In genomic region chr4:28812691-28813289, GRCm38 (mm10) we compare ENCODE assay signal across 8 mouse cellular contexts. TPM values are rescaled to one million over a fixed set of nuclear protein-coding genes. Genes with fewer than 3 reads are reported as not detected.
DNase-seq lines count a peak whose midpoint lies in the region; ATAC-seq and TF ChIP-seq lines count a peak whose summit lies in the region.

TSS of gene Epha7 (plus strand) at chr4:28813131.

- H3K4me3 ChIP-seq in hindbrain, embryonic 11.5 days (ENCODE audit: low read depth, low read length) = peak within 1 kb of the TSS; percentile 81
- peak within 1 kb of the TSS; percentile 70 for H3K4me3 ChIP-seq in lung, postnatal 0 days (ENCODE audit: low read depth, low read length)

- H3K9ac ChIP-seq in hindbrain, embryonic 11.5 days (ENCODE audit: low read depth, low read length) = peak within 1 kb of the TSS; percentile 89
- H3K9ac ChIP-seq in lung, postnatal 0 days (replicated peaks; ENCODE audit: low read depth) = peak within 1 kb of the TSS; percentile 56

- peak within 1 kb of the TSS; percentile 96 for H3K27ac ChIP-seq in hindbrain, embryonic 11.5 days (ENCODE audit: low read depth, low read length)
- peak within 1 kb of the TSS; percentile 75 for H3K27ac ChIP-seq in lung, postnatal 0 days (ENCODE audit: low read length)

- H3K4me2 ChIP-seq in hindbrain, embryonic 11.5 days (replicated peaks; ENCODE audit: low read depth, low read length) = peak within 1 kb of the TSS; percentile 79
- peak within 1 kb of the TSS; percentile 97 for H3K4me2 ChIP-seq in lung, postnatal 0 days (replicated peaks; ENCODE audit: low read depth, low read length)

- H3K36me3 ChIP-seq in hindbrain, embryonic 11.5 days (ENCODE audit: control insufficient read depth, insufficient read depth, low read length) = no peaks in the 10 kb centered on the region
- H3K36me3 ChIP-seq in lung, postnatal 0 days (ENCODE audit: insufficient read depth, low read length) = no peaks in the 10 kb centered on the region

- CTCF ChIA-PET in Patski (lab: Charles Lee) = interaction anchor here (1.8 kb wide), 1 partner anchor 10 kb away, joined by 5 read pairs; no protein-coding TSS in a partner anchor

- under 1% methylated on average over 48 of the region's 48 CpGs for WGBS in hindbrain, embryonic 11.5 days
- WGBS in lung, postnatal 0 days = under 1% methylated on average over 48 of the region's 48 CpGs

- TF ChIP-seq EP300 in lung, postnatal 0 days (IDR thresholded peaks at IDR 0.05) = no peak

- POLR2A ChIA-PET in Patski (lab: Charles Lee) = no interaction called here

- no peak for TF ChIP-seq CTCF in Patski (IDR thresholded peaks at IDR 0.05)
- no peak for TF ChIP-seq CTCF in lung, postnatal 0 days (IDR thresholded peaks at IDR 0.05)

- H3K9me3 ChIP-seq in hindbrain, embryonic 11.5 days (ENCODE audit: control insufficient read depth, low read length) = no peaks in the 10 kb centered on the region
- no peaks in the 10 kb centered on the region for H3K9me3 ChIP-seq in lung, postnatal 0 days (ENCODE audit: low read length)

- H3K4me1 ChIP-seq in hindbrain, embryonic 11.5 days (replicated peaks; ENCODE audit: control insufficient read depth, insufficient read depth, low read length) = no peaks in the 10 kb centered on the region
- H3K4me1 ChIP-seq in lung, postnatal 0 days (ENCODE audit: insufficient read depth, low read depth, low read length) = no peaks in the 10 kb centered on the region

- H3K27me3 ChIP-seq in Patski = peaks cover 17% of the 10 kb centered on the region
- H3K27me3 ChIP-seq in hindbrain, embryonic 11.5 days (ENCODE audit: control insufficient read depth, insufficient read depth, low read length) = no peaks in the 10 kb centered on the region
- H3K27me3 ChIP-seq in lung, postnatal 0 days (replicated peaks; ENCODE audit: insufficient read depth, low read length) = 0 out of 2 replicates have a peak, but pooled peaks cover 4% of the 10 kb centered on the region

- ATAC-seq in Patski = peak; percentile 94
- peak; percentile 97 for ATAC-seq in hindbrain, embryonic 11.5 days (ENCODE audit: low FRiP score)
- peak; percentile 98 for ATAC-seq in lung, postnatal 0 days

- in situ Hi-C loops in Patski (cut with MboI; ENCODE audit: low pct_unique_long_range_greater_than_20kb) = loop anchor here (25.0 kb wide), 1 partner anchor 850 kb away; no protein-coding TSS in a partner anchor

- peak; percentile 44 for DNase-seq in Patski (ENCODE audit: low read depth, low spot score)
- peak; percentile 97 to 98 for DNase-seq in cerebellum, postnatal 14 days
- DNase-seq in frontal cortex, postnatal 10 days (ENCODE audit: low spot score in 2 of 2) = peak; percentile 93 to 95
- peak; percentile 99 for DNase-seq in hindbrain, embryonic 11.5 days (ENCODE audit: low spot score)
- peak; percentile 94 to 97 for DNase-seq in layer of hippocampus, postnatal 10 days (ENCODE audit: low spot score in 2 of 2)
- peak; percentile 99 for DNase-seq in lung, postnatal 0 days (ENCODE audit: low spot score)
- peak; percentile 93 for DNase-seq in ovary, postnatal 14 days (ENCODE audit: low spot score)
- peak; percentile 28 to 36 for DNase-seq in thymus, postnatal 10 days (ENCODE audit: low spot score in 2 of 2)

RNA-seq across cellular contexts. Expression of gene Epha7, which starts in this region (rescaled TPM):
- polyA plus RNA-seq in Patski (2021) = 1.3 TPM
- polyA plus RNA-seq in hindbrain, embryonic 11.5 days (2014; fragmentation: Nextera tagmentation; extraction: Ambion mirVana) = 60.9 and 67.8 TPM in 2 replicates
- 100 to 1,000 TPM; 145 to 147 TPM for total RNA-seq in layer of hippocampus, postnatal 10 days (2021)
- 5.4 and 7.6 TPM in 2 replicates for polyA plus RNA-seq in lung, postnatal 0 days (2015; fragmentation: Nextera tagmentation; extraction: Ambion mirVana)

Comparison
In these comparisons a context has a peak if more than half of its experiments do, and no peak if none do; other contexts are left out.
1. Peak in every context shown above with its lines: DNase-seq, ATAC-seq, H3K4me3 ChIP-seq and H3K27ac ChIP-seq.
2. DNase-seq: peak in every context shown above with its lines; median percentile 99 in hindbrain, embryonic 11.5 days; 99 in lung, postnatal 0 days; 98 in cerebellum, postnatal 14 days; 96 in layer of hippocampus, postnatal 10 days; 94 in frontal cortex, postnatal 10 days; 93 in ovary, postnatal 14 days; 44 in Patski; 32 in thymus, postnatal 10 days.